Mouse (Mus musculus) layer of hippocampus, postnatal 36 days (tissue): Measurements from ENCODE around the gene Lama1. TPM values are rescaled to one million over a fixed set of nuclear protein-coding genes. Genes with fewer than 3 reads are reported as not detected.

ENCODE experiments used
- DNase-seq, 2 experiments: peaks; one replicate each; pipeline ENCODE4 v3.0.0; 2022
- total RNA-seq, 2 experiments: library from RNA; stranded (reverse); gene quantifications; 2 replicates each; pipeline ENCODE4 v1.2.3; 2021

Gene Lama1
- total RNA-seq: 1 to 10 TPM; 2.1 to 4.1 TPM

DNA sequence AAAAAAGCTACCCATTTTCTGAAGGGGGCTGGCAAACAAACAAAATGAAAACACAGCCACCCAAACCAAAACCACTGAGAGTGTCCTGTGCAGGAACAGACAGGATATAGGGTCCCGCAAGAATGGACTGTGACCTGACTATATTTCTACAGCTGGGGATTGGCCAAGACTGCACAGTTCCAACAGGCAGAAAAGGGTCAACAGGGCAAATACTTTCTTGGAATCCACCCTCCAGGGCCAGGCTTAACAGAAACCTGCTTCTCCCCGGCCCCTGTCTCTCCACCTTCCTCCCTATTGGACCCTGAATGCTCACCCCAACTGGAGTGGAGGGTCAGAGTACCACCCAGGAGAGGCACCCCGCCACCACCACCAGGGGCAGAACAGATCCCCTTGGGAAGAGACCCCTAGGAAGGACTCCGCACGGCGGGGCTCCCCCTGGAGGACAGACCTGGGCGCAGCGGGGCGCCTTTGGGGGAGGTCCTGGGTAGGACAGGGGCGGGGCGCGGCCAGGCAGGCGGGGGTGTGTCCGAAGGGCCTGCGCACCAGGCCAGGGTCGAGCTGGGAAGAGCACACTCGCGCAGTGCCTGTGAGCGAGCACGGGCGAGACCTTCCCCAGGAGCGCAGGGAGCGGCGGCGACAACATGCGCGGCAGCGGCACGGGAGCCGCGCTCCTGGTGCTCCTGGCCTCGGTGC lies at the start of gene Lama1:
Gene Lama1, plus strand, starts transcription at position 566 of the 693 bp plus-strand sequence.
- peak in 1 of 2 experiments; percentile 8 for DNase-seq

DNA sequence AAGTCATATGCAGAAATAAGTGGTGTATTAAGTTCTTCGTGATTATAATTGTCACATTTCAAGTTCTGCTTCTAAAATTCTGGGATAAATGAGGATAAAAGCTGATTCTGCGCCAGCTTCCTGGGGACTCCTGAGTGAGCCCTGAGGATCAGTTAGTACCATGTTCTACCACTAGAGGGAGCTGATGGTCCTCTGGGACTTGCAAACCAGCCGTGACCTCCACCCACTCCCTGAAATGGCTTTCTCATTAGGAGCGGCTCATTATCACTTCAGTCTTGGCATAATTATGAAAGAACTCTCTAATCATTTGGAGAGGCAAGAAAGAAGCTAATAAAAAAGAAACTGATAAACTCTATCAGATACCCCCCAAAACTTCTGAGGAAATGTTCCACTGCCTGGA lies 45.6 kb upstream of the Lama1 start:
- DNase-seq: peak in 1 of 2 experiments; percentile 23

- DNase-seq: no peak
Observed at GRCm38 (mm10) chr17:67664299-67664698, 32.8 kb upstream of the Lama1 start.

DNA sequence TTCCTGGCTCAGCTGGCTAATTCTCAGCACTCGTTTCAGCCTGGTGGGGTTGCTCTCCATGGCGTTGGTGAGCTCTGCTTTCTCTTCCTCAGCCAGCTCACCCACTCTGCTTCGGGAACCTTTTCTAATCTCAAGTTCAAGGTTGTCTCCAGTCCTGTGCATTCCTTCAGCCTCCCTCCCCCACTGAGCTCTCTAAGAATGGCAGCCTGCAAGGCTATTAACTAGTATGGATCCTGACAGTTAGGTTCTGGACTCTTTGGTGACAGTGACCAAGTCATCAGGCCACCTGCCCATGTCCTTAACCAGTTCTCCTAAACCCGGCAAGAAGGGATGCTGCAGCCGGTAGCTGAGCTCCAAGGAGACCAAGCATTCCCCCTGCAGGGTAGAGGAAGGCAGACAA lies 30.1 kb upstream of the Lama1 start:
- DNase-seq: no peak

DNA sequence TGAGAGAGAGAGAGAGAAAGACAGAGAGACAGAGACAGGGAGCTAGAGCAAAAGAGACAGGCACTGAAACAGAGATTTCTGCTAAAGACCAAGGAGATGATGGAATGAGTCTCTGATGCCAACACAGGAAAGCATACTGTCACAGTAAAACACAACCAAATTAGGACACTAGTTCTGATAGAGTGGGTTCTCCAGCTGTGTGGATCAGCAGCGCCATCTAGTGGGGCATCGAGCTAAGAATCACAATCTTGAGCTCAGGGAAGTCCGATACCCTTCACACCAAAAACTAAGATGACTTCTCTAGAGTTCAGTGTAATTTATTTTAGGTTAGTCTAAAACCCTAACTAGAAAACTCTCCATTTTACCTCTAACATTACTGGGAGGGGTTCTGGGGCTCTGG lies 29.1 kb upstream of the Lama1 start:
- DNase-seq: peak; percentile 17 to 27

DNA sequence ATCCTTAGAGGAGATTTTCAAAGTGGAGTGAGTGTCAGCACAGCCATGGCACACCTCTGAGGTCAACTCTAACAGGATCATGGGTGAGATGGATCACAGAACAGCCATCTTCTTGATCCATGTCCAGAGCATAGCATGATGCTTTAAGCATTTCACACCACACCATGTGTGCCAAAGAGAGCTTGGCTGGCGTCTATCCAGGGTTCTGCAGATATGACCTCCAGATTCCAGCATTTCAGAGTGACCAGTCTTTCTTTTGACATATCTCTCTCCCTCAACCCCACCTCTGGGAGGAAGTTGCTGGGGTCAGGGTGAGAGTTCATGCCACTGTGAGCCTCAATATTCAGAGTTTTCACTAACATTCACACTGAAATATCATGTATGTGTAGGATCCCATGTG lies 18.5 kb upstream of the Lama1 start:
- no peak for DNase-seq

DNA sequence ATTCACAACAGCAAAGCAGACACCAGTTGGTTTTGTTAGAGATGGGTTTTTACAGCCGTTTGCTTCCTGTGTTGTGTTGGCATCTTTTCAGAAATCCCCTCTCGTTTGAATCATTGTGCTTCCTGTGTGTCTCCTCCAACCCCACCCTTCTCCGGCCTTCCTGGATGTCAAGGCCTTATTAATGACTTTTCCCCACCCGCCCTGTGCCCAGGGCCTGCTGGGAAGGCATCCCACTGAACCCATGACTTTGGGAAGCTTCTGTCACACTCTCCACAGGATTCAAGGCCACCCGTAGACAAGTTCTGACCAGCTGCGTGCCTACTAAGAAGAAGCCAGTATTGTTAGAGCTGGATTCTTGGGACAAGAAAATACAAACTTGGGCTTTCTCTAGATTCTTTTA lies 16.0 kb upstream of the Lama1 start:
- no peak for DNase-seq

- no peak for DNase-seq
Observed at GRCm38 (mm10) chr17:67685022-67685743, 11.9 kb upstream of the Lama1 start.

DNA sequence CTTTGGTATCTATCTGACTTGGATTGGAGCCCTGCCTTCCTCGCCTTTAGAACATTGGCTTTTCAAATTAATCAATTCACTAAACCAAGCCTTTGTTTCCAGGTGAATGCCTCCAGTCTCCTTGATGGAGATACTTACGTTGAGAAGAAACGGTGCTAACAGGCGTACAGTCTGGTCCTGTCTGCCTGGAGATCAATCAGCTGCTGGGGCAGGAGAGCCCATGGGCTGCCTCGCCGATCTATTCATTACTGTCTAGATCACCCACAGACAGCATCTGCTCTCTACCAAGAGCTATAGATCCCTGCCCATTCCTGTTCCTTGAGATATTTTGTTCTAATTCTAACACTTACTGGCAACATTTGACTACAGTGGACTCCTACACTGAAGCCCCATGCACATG lies 9.6 kb upstream of the Lama1 start:
- no peak for DNase-seq

GRCm38 (mm10) chr17:67690689-67691088 lies 6.4 kb upstream of the Lama1 start:
- no peak for DNase-seq

GRCm38 (mm10) chr17:67692651-67693050 lies 4.4 kb upstream of the Lama1 start:
- DNase-seq: no peak

DNA sequence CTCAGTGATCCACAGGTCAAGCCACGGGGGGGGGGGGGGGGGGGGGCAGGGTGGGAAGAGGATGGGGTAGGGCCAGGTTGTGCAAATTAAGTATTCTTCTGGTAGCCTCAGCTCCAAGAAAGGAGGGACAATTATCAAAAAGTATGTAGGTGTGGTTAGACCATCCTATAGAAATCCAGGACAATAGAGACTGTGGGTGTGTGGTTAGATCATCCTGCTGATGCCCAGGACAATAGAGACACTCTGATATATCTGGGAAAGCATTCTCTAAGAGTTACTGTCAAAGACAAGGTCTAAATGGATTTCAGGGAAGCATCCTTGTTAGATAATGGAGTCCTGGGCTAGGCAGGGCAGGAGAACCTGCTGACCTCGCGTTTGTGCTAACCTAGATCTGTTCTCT lies 3.2 kb upstream of the Lama1 start:
- DNase-seq: no peak

DNA sequence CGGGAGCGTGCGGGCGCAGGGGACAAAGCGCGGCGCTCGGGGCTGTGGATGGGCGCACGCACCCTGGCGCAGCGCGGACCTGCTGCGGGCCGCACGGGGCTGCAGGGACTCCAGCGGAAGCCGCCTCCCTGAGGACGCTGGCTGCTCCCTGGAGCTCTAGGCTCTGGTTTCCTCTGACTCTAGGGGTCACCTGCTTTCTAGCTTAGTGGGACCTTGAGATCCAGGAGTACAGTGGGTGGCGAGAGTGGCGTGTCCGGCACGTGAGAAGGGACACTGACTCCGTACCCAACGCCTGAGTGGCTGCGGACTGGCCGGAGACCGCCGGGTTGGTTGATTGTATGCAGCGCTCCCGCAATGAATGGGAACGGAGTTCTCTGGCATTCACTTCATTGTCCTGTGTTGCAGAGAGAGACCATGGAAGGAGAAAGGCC lies 417 bp downstream of the Lama1 start:
- no peak for DNase-seq

- no peak for DNase-seq
Observed at GRCm38 (mm10) chr17:67698301-67698700, 1.2 kb downstream of the Lama1 start.

- no peak for DNase-seq
Observed at GRCm38 (mm10) chr17:67701761-67702160, 4.7 kb downstream of the Lama1 start.

DNA sequence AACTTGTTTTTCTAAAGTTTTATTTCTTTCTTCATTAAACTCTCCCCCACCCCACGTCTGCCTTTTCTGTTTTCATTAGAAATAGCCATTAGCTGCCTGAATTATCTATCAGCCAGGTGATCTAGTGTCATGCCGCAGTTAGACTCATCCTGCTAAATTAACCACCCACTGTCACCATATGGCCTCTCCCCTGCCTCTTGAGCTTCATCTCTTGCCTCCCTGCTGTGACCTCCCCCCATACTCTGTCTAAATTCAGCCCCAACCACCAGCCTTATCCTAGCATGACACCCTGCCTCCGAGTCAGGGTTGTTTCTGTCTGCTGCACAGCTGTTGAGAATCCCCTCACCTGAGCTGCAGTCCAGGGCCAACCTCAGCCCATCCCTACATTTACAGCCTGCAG lies 5.9 kb downstream of the Lama1 start:
- DNase-seq: no peak

DNA sequence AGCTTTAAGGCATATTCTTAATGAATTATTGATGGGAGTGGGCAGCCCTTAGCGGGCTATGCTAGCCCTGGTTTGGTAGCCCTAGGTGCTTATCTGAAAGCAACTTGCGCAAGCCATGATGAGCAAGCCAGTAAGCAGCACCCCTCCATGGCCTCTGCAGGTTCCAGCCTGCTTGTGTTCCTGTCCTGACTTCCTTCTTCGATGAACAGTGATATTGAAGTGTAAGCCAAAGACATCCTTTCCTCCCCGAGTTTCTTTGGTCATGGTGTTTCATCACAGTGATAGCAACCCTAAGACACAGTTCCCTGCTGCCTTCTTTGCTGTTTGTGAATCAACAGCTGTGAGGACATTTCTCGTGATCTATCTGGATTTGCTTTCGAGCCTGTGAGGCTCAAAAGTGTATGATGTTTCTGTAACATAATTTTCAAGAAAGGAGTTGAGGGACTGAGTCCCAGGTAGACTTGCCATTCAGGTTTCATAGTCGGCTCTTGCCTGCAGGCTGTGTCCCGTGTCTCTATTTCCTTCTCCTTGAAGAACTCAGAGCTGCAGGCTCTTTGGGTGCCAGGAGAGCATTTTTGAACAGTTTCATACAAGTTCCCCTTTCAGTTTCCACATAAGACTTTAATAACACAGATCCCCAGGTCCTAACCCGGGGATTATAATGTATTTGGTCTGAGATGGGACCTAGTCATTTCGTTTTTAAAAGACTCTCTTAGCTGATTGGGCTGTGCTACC lies 8.1 kb downstream of the Lama1 start:
- DNase-seq: no peak

DNA sequence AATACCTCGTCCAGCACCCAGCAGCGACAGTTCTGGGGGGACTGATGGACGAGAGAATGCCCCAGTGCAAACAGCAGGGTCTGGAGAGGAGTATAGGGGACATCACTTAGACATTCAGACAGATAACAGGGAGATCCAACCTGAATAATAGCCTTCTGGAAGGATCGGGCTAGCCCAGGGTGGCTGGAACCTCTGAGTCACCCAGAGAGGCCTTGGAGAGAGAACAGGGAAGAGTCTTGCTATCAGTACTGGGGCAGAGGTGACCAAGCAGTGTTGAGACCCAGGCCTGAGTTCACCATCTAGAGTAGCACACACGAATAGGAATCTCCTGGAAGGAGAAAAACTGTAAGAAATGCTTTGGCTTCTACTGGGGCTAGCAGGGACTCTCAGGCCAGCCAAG lies 9.3 kb downstream of the Lama1 start:
- DNase-seq: no peak

- DNase-seq: no peak
Observed at GRCm38 (mm10) chr17:67707793-67708364, 10.8 kb downstream of the Lama1 start.

GRCm38 (mm10) chr17:67710377-67710781 lies 13.3 kb downstream of the Lama1 start:
- no peak for DNase-seq

GRCm38 (mm10) chr17:67711361-67711760 lies 14.3 kb downstream of the Lama1 start:
- no peak for DNase-seq

GRCm38 (mm10) chr17:67712929-67713328 lies 15.9 kb downstream of the Lama1 start:
- DNase-seq: no peak

GRCm38 (mm10) chr17:67715466-67715865 lies 18.4 kb downstream of the Lama1 start:
- DNase-seq: no peak
